Mouse (Mus musculus) limb, embryonic 13.5 days (tissue): ENCODE results near the gene Pigx. TPM values are rescaled to one million over a fixed set of nuclear protein-coding genes. Genes with fewer than 3 reads are reported as not detected.
A peak's percentile ranks its signal among the peaks of the same experiment; 100 is the strongest.

Experiments used
- ATAC-seq: fragments of 200-750 bp; cut with Nextera tagmentation; 2 replicates; pipeline ENCODE4 v1.8.0; 2017; ENCODE audit warnings: low read depth, moderate number of reproducible peaks, moderate TSS enrichment; ENCODE audit not compliant: low FRiP score
- H3K27ac ChIP-seq: fragments of 300-500 bp; sonication (generic); 2 replicates; pipeline ENCODE4 v1.5.1; 2015; ENCODE audit warnings: inconsistent platforms, mild to moderate bottlenecking, moderate library complexity
- H3K27me3 ChIP-seq: fragments of 300-500 bp; sonication (generic); 2 replicates; pipeline ENCODE4 v1.6.1; 2015; ENCODE audit warnings: mild to moderate bottlenecking, inconsistent platforms
- H3K36me3 ChIP-seq: fragments of 300-500 bp; sonication (generic); 2 replicates; pipeline ENCODE4 v1.6.1; 2015; ENCODE audit warnings: inconsistent platforms, mild to moderate bottlenecking, moderate library complexity
- H3K4me1 ChIP-seq: fragments of 300-500 bp; sonication (generic); 2 replicates; pipeline ENCODE4 v1.6.1; 2015; ENCODE audit warnings: inconsistent platforms
- H3K4me2 ChIP-seq: fragments of 300-500 bp; sonication (generic); replicated peaks from 2 replicates; pipeline ENCODE4 v1.6.1; 2015; ENCODE audit warnings: inconsistent platforms, mild to moderate bottlenecking, moderate library complexity
- H3K4me3 ChIP-seq: fragments of 300-500 bp; sonication (generic); 2 replicates; pipeline ENCODE4 v1.5.1; 2015; ENCODE audit warnings: moderate library complexity, mild to moderate bottlenecking, inconsistent platforms
- H3K9ac ChIP-seq: fragments of 300-500 bp; sonication (generic); 2 replicates; pipeline ENCODE4 v1.6.1; 2015; ENCODE audit warnings: mild to moderate bottlenecking, inconsistent platforms
- H3K9me3 ChIP-seq: fragments of 300-500 bp; sonication (generic); 2 replicates; pipeline ENCODE4 v1.6.1; 2016; ENCODE audit warnings: inconsistent platforms
- WGBS: fragments of 180-500 bp; shearing (Covaris S2); methylation state at CpG from one replicate; pipeline ENCODE4 v1.1.7; 2015; 5-methylcytosine and 5-hydroxymethylcytosine counted together
- polyA plus RNA-seq: library from polyadenylated mRNA; unstranded; fragments of >200 nt; fragmentation: Nextera tagmentation; extraction: Ambion mirVana; gene quantifications from 2 replicates; pipeline ENCODE4 v1.2.1, GENCODE M21; 2015

The Pigx gene
- polyA plus RNA-seq, result 124 and 126 TPM in 2 replicates

- WGBS, result under 1% methylated on average over 33 of the region's 34 CpGs
- Histone ChIP-seq H3K4me2 (peak within 1 kb of the TSS; percentile 83), H3K36me3 (peaks cover 37% of the 10 kb centered on the region), H3K9me3 (no peaks in the 10 kb centered on the region), H3K4me3 (peak within 1 kb of the TSS; percentile 86), H3K9ac (peak within 1 kb of the TSS; percentile 95), H3K4me1 (peaks cover 18% of the 10 kb centered on the region), H3K27ac (peak within 1 kb of the TSS; percentile 82), H3K27me3 (no peaks in the 10 kb centered on the region)
- ATAC-seq, result peak; percentile 96
These were observed at the start of gene Pigx, which contains the start of gene Cep19 for GRCm38 (mm10) chr16:32099638-32100150. TSS of gene Pigx (minus strand) at chr16:32099740. TSS of gene Cep19 (plus strand) at chr16:32099800.

- Histone ChIP-seq H3K4me2 (peak overlapping the region; percentile 41), H3K27me3 (no peaks in the 10 kb centered on the region), H3K4me3 (peak overlapping the region; percentile 20), H3K4me1 (peaks cover 3% of the 10 kb centered on the region; the same call in 1 of the 2 replicates), H3K27ac (no peak overlapping the region), H3K9ac (no peak overlapping the region), H3K36me3 (peaks cover 20% of the 10 kb centered on the region), H3K9me3 (peaks cover 3% of the 10 kb centered on the region; the same call in 1 of the 2 replicates)
- WGBS, result 58% methylated on average over 12 of the region's 13 CpGs
- ATAC-seq, result no peak
These were observed 48.2 kb upstream of the Pigx start for GRCm38 (mm10) chr16:32147589-32148207.

GRCm38 (mm10) chr16:32144592-32144991 lies 45.1 kb upstream of the Pigx start:
- H3K4me1 ChIP-seq, result peaks cover 3% of the 10 kb centered on the region; the same call in 1 of the 2 replicates
- no peak overlapping the region for H3K4me3 ChIP-seq
- no peaks in the 10 kb centered on the region for H3K27me3 ChIP-seq
- H3K4me2 ChIP-seq, result no peak overlapping the region
- no peak overlapping the region for H3K27ac ChIP-seq
- H3K9ac ChIP-seq, result no peak overlapping the region
- 92% methylated on average over 17 of the region's 17 CpGs for WGBS
- peaks cover 3% of the 10 kb centered on the region; the same call in 1 of the 2 replicates for H3K9me3 ChIP-seq
- H3K36me3 ChIP-seq, result peaks cover 20% of the 10 kb centered on the region
- ATAC-seq, result no peak

GRCm38 (mm10) chr16:32143766-32144165 lies 44.2 kb upstream of the Pigx start:
- H3K27ac ChIP-seq, result no peak overlapping the region
- H3K9ac ChIP-seq, result no peak overlapping the region
- 95% methylated on average over 15 of the region's 15 CpGs for WGBS
- no peak overlapping the region for H3K4me3 ChIP-seq
- H3K27me3 ChIP-seq, result no peaks in the 10 kb centered on the region
- no peak overlapping the region for H3K4me2 ChIP-seq
- no peak for ATAC-seq
- peaks cover 3% of the 10 kb centered on the region; the same call in 1 of the 2 replicates for H3K9me3 ChIP-seq
- peaks cover 3% of the 10 kb centered on the region; the same call in 1 of the 2 replicates for H3K4me1 ChIP-seq
- H3K36me3 ChIP-seq, result peaks cover 20% of the 10 kb centered on the region

- no peak overlapping the region for H3K4me3 ChIP-seq
- no peaks in the 10 kb centered on the region for H3K27me3 ChIP-seq
- H3K4me1 ChIP-seq, result no peaks in the 10 kb centered on the region; the same call in 1 of the 2 replicates
- 89% methylated on average over 1 of the region's 1 CpGs for WGBS
- H3K27ac ChIP-seq, result no peak overlapping the region
- H3K36me3 ChIP-seq, result peaks cover 12% of the 10 kb centered on the region
- no peak overlapping the region for H3K4me2 ChIP-seq
- no peak for ATAC-seq
- no peak overlapping the region for H3K9ac ChIP-seq
- H3K9me3 ChIP-seq, result peaks cover 3% of the 10 kb centered on the region; the same call in 1 of the 2 replicates
These were observed 39.4 kb upstream of the Pigx start for GRCm38 (mm10) chr16:32138954-32139353.

GRCm38 (mm10) chr16:32135842-32136357 lies 36.4 kb upstream of the Pigx start:
- Histone ChIP-seq H3K27me3 (no peaks in the 10 kb centered on the region), H3K36me3 (no peaks in the 10 kb centered on the region), H3K9me3 (no peaks in the 10 kb centered on the region), H3K4me2 (no peak overlapping the region), H3K9ac (no peak overlapping the region), H3K4me1 (no peaks in the 10 kb centered on the region), H3K4me3 (no peak overlapping the region), H3K27ac (no peak overlapping the region)
- no peak for ATAC-seq
- WGBS, result 85% methylated on average over 7 of the region's 7 CpGs

GRCm38 (mm10) chr16:32133148-32133547 lies 33.6 kb upstream of the Pigx start:
- Histone ChIP-seq H3K4me2 (no peak overlapping the region), H3K27ac (no peak overlapping the region), H3K36me3 (no peaks in the 10 kb centered on the region), H3K27me3 (no peaks in the 10 kb centered on the region), H3K4me1 (no peaks in the 10 kb centered on the region), H3K9ac (no peak overlapping the region), H3K4me3 (no peak overlapping the region), H3K9me3 (no peaks in the 10 kb centered on the region)
- no peak for ATAC-seq
- 83% methylated on average over 3 of the region's 3 CpGs for WGBS

- Histone ChIP-seq H3K4me1 (no peaks in the 10 kb centered on the region), H3K36me3 (no peaks in the 10 kb centered on the region), H3K9ac (no peak overlapping the region), H3K27me3 (no peaks in the 10 kb centered on the region), H3K4me2 (peak overlapping the region; percentile 38), H3K4me3 (no peak overlapping the region), H3K27ac (no peak overlapping the region), H3K9me3 (no peaks in the 10 kb centered on the region)
- WGBS, result 67% methylated on average over 16 of the region's 16 CpGs
- ATAC-seq, result no peak
These were observed 30.8 kb upstream of the Pigx start for GRCm38 (mm10) chr16:32130190-32130826.

GRCm38 (mm10) chr16:32129449-32130189 lies 30.1 kb upstream of the Pigx start:
- no peak overlapping the region for H3K4me3 ChIP-seq
- ATAC-seq, result no peak
- no peak overlapping the region for H3K9ac ChIP-seq
- H3K27ac ChIP-seq, result no peak overlapping the region
- H3K9me3 ChIP-seq, result no peaks in the 10 kb centered on the region
- peak overlapping the region; percentile 38 for H3K4me2 ChIP-seq
- WGBS, result 81% methylated on average over 20 of the region's 20 CpGs
- H3K27me3 ChIP-seq, result no peaks in the 10 kb centered on the region
- H3K4me1 ChIP-seq, result no peaks in the 10 kb centered on the region
- no peaks in the 10 kb centered on the region for H3K36me3 ChIP-seq

GRCm38 (mm10) chr16:32127046-32127445 lies 27.5 kb upstream of the Pigx start:
- no peak for ATAC-seq
- no peaks in the 10 kb centered on the region for H3K27me3 ChIP-seq
- no peaks in the 10 kb centered on the region for H3K4me1 ChIP-seq
- no peak overlapping the region for H3K9ac ChIP-seq
- no peaks in the 10 kb centered on the region for H3K36me3 ChIP-seq
- 86% methylated on average over 4 of the region's 4 CpGs for WGBS
- H3K9me3 ChIP-seq, result no peaks in the 10 kb centered on the region
- no peak overlapping the region; the same call in 1 of the 2 replicates for H3K27ac ChIP-seq
- H3K4me2 ChIP-seq, result no peak overlapping the region
- no peak overlapping the region for H3K4me3 ChIP-seq

- Histone ChIP-seq H3K27me3 (no peaks in the 10 kb centered on the region), H3K36me3 (no peaks in the 10 kb centered on the region), H3K9ac (no peak overlapping the region), H3K4me1 (no peaks in the 10 kb centered on the region), H3K4me3 (no peak overlapping the region), H3K9me3 (no peaks in the 10 kb centered on the region), H3K4me2 (no peak overlapping the region), H3K27ac (no peak overlapping the region)
- 87% methylated on average over 3 of the region's 3 CpGs for WGBS
- no peak for ATAC-seq
These were observed 25.8 kb upstream of the Pigx start for GRCm38 (mm10) chr16:32125364-32125763.
